Mouse (Mus musculus) E14TG2a.4 (cell line): ENCODE results near the gene Cox7c.
A peak's percentile ranks its signal among the peaks of the same experiment; 100 is the strongest.
"Not testable (repeated sequence)": the region's sequence is repeated elsewhere in the genome, so short reads cannot be mapped to it uniquely, and the experiment has no call there.

Source experiments
- H3K27me3 ChIP-seq: 2 replicates; pipeline ENCODE4 v1.6.1; 2014; ENCODE audit warnings: low read length, control low read depth; ENCODE audit not compliant: insufficient read depth
- H3K36me3 ChIP-seq: 2 replicates; pipeline ENCODE4 v1.6.1; 2014; ENCODE audit warnings: low read length, control low read depth; ENCODE audit not compliant: insufficient read depth
- H3K4me1 ChIP-seq: replicated peaks from 2 replicates; pipeline ENCODE4 v1.6.1; 2014; ENCODE audit warnings: low read depth, low read length, control low read depth
- H3K4me3 ChIP-seq: replicated peaks from 2 replicates; pipeline ENCODE4 v1.5.1; 2014; ENCODE audit warnings: mild to moderate bottlenecking, low read length
- H3K9me3 ChIP-seq: 2 replicates; pipeline ENCODE4 v1.6.1; 2014; ENCODE audit warnings: low read length, control low read depth
- CTCF ChIP-seq: conservative IDR thresholded peaks from 2 replicates; pipeline ENCODE4 v1.5.1; 2014; ENCODE audit warnings: low read length
- NANOG ChIP-seq: IDR thresholded peaks from 2 replicates; pipeline ENCODE4 v1.6.1; 2014; ENCODE audit warnings: borderline replicate concordance, low read length, mixed read lengths
- POU5F1 ChIP-seq: IDR thresholded peaks from 2 replicates; pipeline ENCODE4 v1.6.1; 2014; ENCODE audit warnings: low read length, borderline replicate concordance

Gene Cox7c

GRCm38 (mm10) chr13:86046254-86046951, at the start of gene Cox7c:
Gene Cox7c (minus strand): TSS chr13:86046904.
- H3K36me3 ChIP-seq: peaks cover 24% of the 10 kb centered on the region
- no peaks in the 10 kb centered on the region for H3K27me3 ChIP-seq
- H3K4me1 ChIP-seq: peaks cover 3% of the 10 kb centered on the region; the same call in 1 of the 2 replicates
- H3K9me3 ChIP-seq: no peaks in the 10 kb centered on the region
- no peak for TF ChIP-seq POU5F1
- no peak for TF ChIP-seq CTCF
- H3K4me3 ChIP-seq: peak within 1 kb of the TSS; percentile 87

- no peaks in the 10 kb centered on the region for H3K4me1 ChIP-seq
- no peak overlapping the region for H3K4me3 ChIP-seq
Observed at GRCm38 (mm10) chr13:86068011-86068724, 21.5 kb upstream of the Cox7c start.

DNA sequence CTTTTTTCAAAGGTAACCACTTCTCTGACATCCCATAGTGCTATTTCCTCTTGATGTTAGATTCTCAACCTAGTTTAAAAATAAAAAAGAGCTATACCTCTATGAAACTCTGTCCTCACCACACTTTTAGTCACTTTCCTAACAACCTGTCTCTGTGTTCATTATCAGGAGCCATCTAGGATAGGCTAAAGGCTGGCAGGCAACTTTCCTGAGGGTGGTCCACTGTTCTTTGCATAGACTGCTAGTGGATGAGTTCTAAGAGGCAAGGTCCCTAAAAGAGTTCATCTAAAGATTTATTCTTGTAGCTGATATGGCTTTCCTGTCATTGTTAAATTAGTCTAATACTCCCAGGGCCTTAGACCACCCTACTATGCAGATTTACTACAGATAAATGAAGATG, 20.8 kb upstream of the Cox7c start:
- peaks cover 3% of the 10 kb centered on the region; the same call in 1 of the 2 replicates for H3K9me3 ChIP-seq
- no peaks in the 10 kb centered on the region for H3K27me3 ChIP-seq
- no peak for TF ChIP-seq POU5F1
- no peak for TF ChIP-seq NANOG
- TF ChIP-seq CTCF: no peak
- no peak overlapping the region for H3K4me3 ChIP-seq
- H3K4me1 ChIP-seq: no peaks in the 10 kb centered on the region
- no peaks in the 10 kb centered on the region for H3K36me3 ChIP-seq

More at GRCm38 (mm10) chr13:86068011-86068724, 21.5 kb upstream of the Cox7c start:
- Histone ChIP-seq H3K27me3 (no peaks in the 10 kb centered on the region), H3K9me3 (peaks cover 4% of the 10 kb centered on the region; the same call in 1 of the 2 replicates), H3K36me3 (no peaks in the 10 kb centered on the region)
- no peak for TF ChIP-seq CTCF
- no peak for TF ChIP-seq POU5F1
- no peak for TF ChIP-seq NANOG

GRCm38 (mm10) chr13:86054091-86054490, 7.4 kb upstream of the Cox7c start:
- Histone ChIP-seq H3K4me1 (peaks cover 18% of the 10 kb centered on the region), H3K4me3 (peak overlapping the region; percentile 77)
- H3K9me3 ChIP-seq, H3K36me3 ChIP-seq, H3K27me3 ChIP-seq: not testable (repeated sequence)

GRCm38 (mm10) chr13:86004907-86005675, 41.6 kb downstream of the Cox7c start:
- no peaks in the 10 kb centered on the region for H3K27me3 ChIP-seq
- TF ChIP-seq NANOG (no peak), CTCF (no peak), POU5F1 (no peak)
- H3K4me1 ChIP-seq: no peaks in the 10 kb centered on the region
- H3K9me3 ChIP-seq: no peaks in the 10 kb centered on the region
- no peaks in the 10 kb centered on the region for H3K36me3 ChIP-seq
- H3K4me3 ChIP-seq: no peak overlapping the region
